Mouse (Mus musculus) CH12.LX (cell line): ENCODE data around the gene Ubl5. TPM values are rescaled to one million over a fixed set of nuclear protein-coding genes. Genes with fewer than 3 reads are reported as not detected.

Source experiments
- DNase-seq: peaks from one replicate; pipeline ENCODE4 v3.0.0-alpha.2; 2013; ENCODE audit errors: extremely low read depth
- H3K27ac ChIP-seq: 2 replicates; pipeline ENCODE4 v1.5.1; 2012; ENCODE audit warnings: low read depth, mild to moderate bottlenecking, control low read depth, moderate library complexity; ENCODE audit not compliant: insufficient read depth
- H3K27me3 ChIP-seq: replicated peaks from 2 replicates; pipeline ENCODE3; 2012; ENCODE audit warnings: inconsistent platforms
- H3K36me3 ChIP-seq, 2 experiments: replicated peaks in 1 of 2; 2 replicates each; pipeline versions ENCODE3 to v1.6.1; 2012; ENCODE audit warnings: inconsistent platforms in 1 of 2, low read length in 1 of 2, mild to moderate bottlenecking in 1 of 2, mixed read lengths in 1 of 2, moderate library complexity in 1 of 2; ENCODE audit not compliant: control insufficient read depth in 1 of 2, insufficient read depth in 1 of 2
- H3K4me1 ChIP-seq, 2 experiments: 2 replicates each; pipeline ENCODE4 v1.6.1; 2012; ENCODE audit warnings: inconsistent platforms in 1 of 2, moderate library complexity in 1 of 2; ENCODE audit not compliant: insufficient read depth in 2 of 2, control insufficient read depth in 1 of 2
- H3K4me2 ChIP-seq: 2 replicates; pipeline ENCODE4 v1.6.1; 2012; ENCODE audit warnings: low read depth, mild to moderate bottlenecking, control low read depth; ENCODE audit not compliant: poor library complexity, insufficient read depth, severe bottlenecking
- H3K4me3 ChIP-seq, 3 experiments: fragments of 150-350 bp in 1 of 3; sonication (generic) in 1 of 3; replicated peaks in 1 of 3; 2 replicates each; pipeline versions ENCODE3 to v1.5.1; 2011 to 2012; ENCODE audit warnings: low read depth in 2 of 3, low read length in 2 of 3, mild to moderate bottlenecking in 2 of 3, moderate library complexity in 2 of 3, control low read depth in 1 of 3, improper control_type of control experiment in 1 of 3, inconsistent platforms in 1 of 3, mixed read lengths in 1 of 3; ENCODE audit not compliant: poor library complexity in 1 of 3
- H3K79me2 ChIP-seq: replicated peaks from 2 replicates; pipeline ENCODE4 v1.6.1; 2012; ENCODE audit warnings: mild to moderate bottlenecking, moderate library complexity; ENCODE audit not compliant: control insufficient read depth, poor library complexity, insufficient read depth, severe bottlenecking; ENCODE audit errors: extremely low read depth
- H3K9ac ChIP-seq: 2 replicates; pipeline ENCODE4 v1.6.1; 2012; ENCODE audit warnings: low read depth, mild to moderate bottlenecking, control low read depth, moderate library complexity; ENCODE audit not compliant: insufficient read depth
- H3K9me3 ChIP-seq: replicated peaks from 2 replicates; pipeline ENCODE3; 2012; ENCODE audit warnings: low read length, inconsistent platforms, mixed read lengths
- CHD1 ChIP-seq: IDR thresholded peaks from 2 replicates; pipeline ENCODE4 v1.6.1; 2012; ENCODE audit warnings: low read depth, low read length, improper control_type of control experiment, inconsistent platforms
- CHD2 ChIP-seq: IDR thresholded peaks from 2 replicates; pipeline ENCODE4 v1.6.1; 2011; ENCODE audit warnings: low read length, improper control_type of control experiment
- E2F4 ChIP-seq: IDR thresholded peaks from 2 replicates; pipeline ENCODE4 v1.6.1; 2011; ENCODE audit warnings: low read depth, low read length, improper control_type of control experiment; ENCODE audit not compliant: insufficient replicate concordance
- ELF1 ChIP-seq: IDR thresholded peaks from 2 replicates; pipeline ENCODE4 v1.6.1; 2014; ENCODE audit warnings: low read depth, mild to moderate bottlenecking, inconsistent platforms, low read length, improper control_type of control experiment
- ETS1 ChIP-seq: conservative IDR thresholded peaks from 2 replicates; pipeline ENCODE4 v1.6.1; 2012; ENCODE audit warnings: low read depth, mild to moderate bottlenecking, inconsistent platforms, low read length, improper control_type of control experiment, moderate library complexity
- HCFC1 ChIP-seq: IDR thresholded peaks from 2 replicates; pipeline ENCODE4 v1.6.1; 2012; ENCODE audit warnings: low read depth, mild to moderate bottlenecking, inconsistent platforms, low read length, improper control_type of control experiment
- IRF4 ChIP-seq: IDR thresholded peaks from 2 replicates; pipeline ENCODE4 v1.6.1; 2014; ENCODE audit warnings: low read depth, mild to moderate bottlenecking, inconsistent platforms, low read length, improper control_type of control experiment
- JUN ChIP-seq: IDR thresholded peaks from 2 replicates; pipeline ENCODE4 v1.6.1; 2011; ENCODE audit warnings: low read depth, mild to moderate bottlenecking, low read length, improper control_type of control experiment, moderate library complexity; ENCODE audit not compliant: insufficient read depth
- KAT2A ChIP-seq: IDR thresholded peaks from 2 replicates; pipeline ENCODE4 v1.6.1; 2012; ENCODE audit warnings: low read length, improper control_type of control experiment, inconsistent platforms; ENCODE audit not compliant: insufficient replicate concordance
- MAFK ChIP-seq: IDR thresholded peaks from 2 replicates; pipeline ENCODE4 v1.6.1; 2011; ENCODE audit warnings: low read length, improper control_type of control experiment; ENCODE audit not compliant: insufficient replicate concordance
- MAX ChIP-seq: IDR thresholded peaks from 2 replicates; pipeline ENCODE4 v1.6.1; 2011; ENCODE audit warnings: low read length, improper control_type of control experiment
- MEF2A ChIP-seq: IDR thresholded peaks from 2 replicates; pipeline ENCODE4 v1.6.1; 2014; ENCODE audit warnings: low read depth, mild to moderate bottlenecking, inconsistent platforms, low read length, improper control_type of control experiment, borderline replicate concordance
- MXI1 ChIP-seq: IDR thresholded peaks from 2 replicates; pipeline ENCODE4 v1.6.1; 2011; ENCODE audit warnings: mild to moderate bottlenecking, low read depth, low read length, improper control_type of control experiment
- NELFE ChIP-seq: IDR thresholded peaks from 2 replicates; pipeline ENCODE4 v1.6.1; 2011; ENCODE audit warnings: low read depth, low read length, improper control_type of control experiment
- NRF1 ChIP-seq: IDR thresholded peaks from 2 replicates; pipeline ENCODE4 v1.6.1; 2014; ENCODE audit warnings: low read depth, mild to moderate bottlenecking, inconsistent platforms, low read length, improper control_type of control experiment, moderate library complexity
- PAX5 ChIP-seq: IDR thresholded peaks from 2 replicates; pipeline ENCODE4 v1.6.1; 2012; ENCODE audit warnings: low read length, inconsistent platforms, mixed read lengths
- POLR2A ChIP-seq: IDR thresholded peaks from 2 replicates; pipeline ENCODE4 v1.6.1; 2011; ENCODE audit warnings: low read depth, mild to moderate bottlenecking, improper control_type of control experiment, low read length
- RAD21 ChIP-seq: IDR thresholded peaks from 2 replicates; pipeline ENCODE4 v1.6.1; 2011; ENCODE audit warnings: low read depth, mild to moderate bottlenecking, low read length, improper control_type of control experiment, moderate library complexity
- RCOR1 ChIP-seq: conservative IDR thresholded peaks from 2 replicates; pipeline ENCODE4 v1.6.1; 2012; ENCODE audit warnings: low read depth, mild to moderate bottlenecking, inconsistent platforms, low read length, improper control_type of control experiment
- SIN3A ChIP-seq: IDR thresholded peaks from 2 replicates; pipeline ENCODE4 v1.6.1; 2012; ENCODE audit warnings: low read length, improper control_type of control experiment, inconsistent platforms
- SMC3 ChIP-seq: IDR thresholded peaks from 2 replicates; pipeline ENCODE4 v1.6.1; 2011; ENCODE audit warnings: low read depth, low read length, improper control_type of control experiment
- TBP ChIP-seq: conservative IDR thresholded peaks from 2 replicates; pipeline ENCODE4 v1.6.1; 2011; ENCODE audit warnings: low read depth, low read length, improper control_type of control experiment
- TCF12 ChIP-seq: IDR thresholded peaks from 2 replicates; pipeline ENCODE4 v1.6.1; 2014; ENCODE audit warnings: low read depth, mild to moderate bottlenecking, inconsistent platforms, low read length, improper control_type of control experiment
- UBTF ChIP-seq: IDR thresholded peaks from 2 replicates; pipeline ENCODE4 v1.6.1; 2012; ENCODE audit warnings: low read depth, mild to moderate bottlenecking, inconsistent platforms, low read length, improper control_type of control experiment, moderate library complexity
- USF1 ChIP-seq: IDR thresholded peaks from 2 replicates; pipeline ENCODE4 v1.6.1; 2014; ENCODE audit warnings: low read depth, mild to moderate bottlenecking, inconsistent platforms, low read length, improper control_type of control experiment
- ZMIZ1 ChIP-seq: IDR thresholded peaks from 2 replicates; pipeline ENCODE4 v1.6.1; 2012; ENCODE audit warnings: low read depth, mild to moderate bottlenecking, inconsistent platforms, low read length, improper control_type of control experiment
- ZNF384 ChIP-seq: IDR thresholded peaks from 2 replicates; pipeline ENCODE4 v1.6.1; 2012; ENCODE audit warnings: low read depth, low read length, improper control_type of control experiment, inconsistent platforms
- dilution Hi-C: fragments of 300-500 bp; cut with MboI; formaldehyde crosslinking; loops from 2 replicates; pipeline ENCODE4 v1.14.3; 2020; ENCODE audit warnings: low sequenced_read_pairs; ENCODE audit not compliant: extremely low pct_unique_long_range_greater_than_20kb, extremely low pct_ligation_motif_present
- in situ Hi-C: fragments of 300-500 bp; cut with MboI; formaldehyde crosslinking; loops from 3 replicates; pipeline ENCODE4 v1.14.3; 2019; ENCODE audit warnings: low sequenced_read_pairs, low pct_ligation_motif_present, low pct_unique_long_range_greater_than_20kb, mixed read lengths
- polyA plus RNA-seq: library from polyadenylated mRNA; unstranded; fragments of >175 nt; gene quantifications from 2 replicates; pipeline ENCODE4 v1.2.1, GENCODE M21; 2012; ENCODE audit warnings: low read depth; ENCODE audit not compliant: insufficient read length
- total RNA-seq, 2 experiments: library from RNA; depleted of rRNA; stranded (reverse); fragments of 300-350 nt in 1 of 2; fragments of >200 nt in 1 of 2; gene quantifications; 2 replicates each; pipeline ENCODE4 v1.2.3; 2012 to 2014

Ubl5 gene
- total and polyA plus RNA-seq, 3 experiments, result 155 to 328 (median 291) TPM

- H3K4me2 ChIP-seq, result peak overlapping the region; percentile 99
- no peak overlapping the region for H3K27ac ChIP-seq
- H3K4me1 ChIP-seq, result peaks cover 0 to 27% of the 10 kb centered on the region in 2 experiments; a peak in 2 of 4 replicates
- H3K79me2 ChIP-seq, result peaks cover 49% of the 10 kb centered on the region
- peaks cover 18 to 52% of the 10 kb centered on the region in 2 experiments for H3K36me3 ChIP-seq
- TF ChIP-seq RCOR1 (no peak), TCF12 (no peak), CHD2 (no peak), MAFK (no peak), ZNF384 (no peak), NRF1 (no peak), SIN3A (no peak; the same call in 1 of the 2 replicates), MXI1 (no peak), PAX5 (no peak), MAX (no peak), ELF1 (no peak), SMC3 (no peak), NELFE (no peak), CHD1 (no peak), E2F4 (no peak), RAD21 (no peak)
- no peaks in the 10 kb centered on the region for H3K27me3 ChIP-seq
- H3K9me3 ChIP-seq, result no peaks in the 10 kb centered on the region
- H3K9ac ChIP-seq, result peak overlapping the region; percentile 65
- DNase-seq, result no peak
- dilution Hi-C loops, result no loop called here
- H3K4me3 ChIP-seq, result peak overlapping the region; percentile 80 to 88 (median 84)
- in situ Hi-C loops, result no loop called here
Measured at GRCm38 (mm10) chr9:20643781-20644180, 1.1 kb downstream of the Ubl5 start.

GRCm38 (mm10) chr9:20644360-20645081 is 1.8 kb downstream of the Ubl5 start, which contains the start of gene Fbxl12:
TSS of gene Fbxl12 (minus strand) at chr9:20644767.
- Histone ChIP-seq H3K9ac (peak within 1 kb of the TSS; percentile 65), H3K4me2 (peak within 1 kb of the TSS; percentile 99), H3K9me3 (no peaks in the 10 kb centered on the region), H3K36me3 (peaks cover 15 to 52% of the 10 kb centered on the region in 2 experiments), H3K27ac (peak within 1 kb of the TSS; percentile 12; the same call in 1 of the 2 replicates), H3K4me3 (peak within 1 kb of the TSS; percentile 80 to 88 (median 84)), H3K79me2 (peaks cover 49% of the 10 kb centered on the region), H3K4me1 (peaks cover 0 to 27% of the 10 kb centered on the region in 2 experiments; a peak in 2 of 4 replicates), H3K27me3 (no peaks in the 10 kb centered on the region)
- in situ Hi-C loops (no loop called here), dilution Hi-C loops (no loop called here)
- peak; percentile 88 for DNase-seq
- TF ChIP-seq ELF1, result peak; percentile 99
- peak; percentile 70 for TF ChIP-seq ZMIZ1
- peak; percentile 72 for TF ChIP-seq TBP
- peak; percentile 89 for TF ChIP-seq HCFC1
- TF ChIP-seq JUN, result no peak
- TF ChIP-seq UBTF, result no peak
- TF ChIP-seq NELFE, result peak; percentile 87
- no peak for TF ChIP-seq IRF4
- peak; percentile 66; the same call in 1 of the 2 replicates for TF ChIP-seq KAT2A
- peak; percentile 93 for TF ChIP-seq POLR2A
- TF ChIP-seq CHD2, result no peak
- TF ChIP-seq NRF1, result peak; percentile 57; the same call in 1 of the 2 replicates
- TF ChIP-seq MXI1, result peak; percentile 85; the same call in 1 of the 2 replicates
- TF ChIP-seq ETS1, result no peak
- TF ChIP-seq MEF2A, result no peak
- no peak for TF ChIP-seq CHD1
- peak; percentile 43 for TF ChIP-seq TCF12
- no peak for TF ChIP-seq USF1
- TF ChIP-seq E2F4, result no peak
- TF ChIP-seq SIN3A, result peak; percentile 95; the same call in 1 of the 2 replicates
- TF ChIP-seq, all 38 proteins: peak for 11
